Mouse (Mus musculus) CH12.LX (cell line): ENCODE results near the gene Arhgap33.

Experiments used
- BHLHE40 ChIP-seq: IDR thresholded peaks from 2 replicates; pipeline ENCODE4 v1.6.1; 2011; ENCODE audit warnings: mild to moderate bottlenecking, low read depth, low read length, improper control_type of control experiment
- CTCF ChIP-seq, 2 experiments: IDR thresholded peaks in 1 of 2; conservative IDR thresholded peaks in 1 of 2; 2 replicates each; pipeline ENCODE4 v1.5.1; 2011 to 2012; ENCODE audit warnings: low read depth in 2 of 2, low read length in 2 of 2, improper control_type of control experiment in 1 of 2, inconsistent platforms in 1 of 2, mild to moderate bottlenecking in 1 of 2, moderate library complexity in 1 of 2
- EP300 ChIP-seq: IDR thresholded peaks from 2 replicates; pipeline ENCODE4 v1.6.1; 2011; ENCODE audit warnings: low read length, improper control_type of control experiment
- MAX ChIP-seq: IDR thresholded peaks from 2 replicates; pipeline ENCODE4 v1.6.1; 2011; ENCODE audit warnings: low read length, improper control_type of control experiment
- MEF2A ChIP-seq: IDR thresholded peaks from 2 replicates; pipeline ENCODE4 v1.6.1; 2014; ENCODE audit warnings: low read depth, mild to moderate bottlenecking, inconsistent platforms, low read length, improper control_type of control experiment, borderline replicate concordance
- MXI1 ChIP-seq: IDR thresholded peaks from 2 replicates; pipeline ENCODE4 v1.6.1; 2011; ENCODE audit warnings: mild to moderate bottlenecking, low read depth, low read length, improper control_type of control experiment
- POLR2A ChIP-seq: IDR thresholded peaks from 2 replicates; pipeline ENCODE4 v1.6.1; 2011; ENCODE audit warnings: low read depth, mild to moderate bottlenecking, improper control_type of control experiment, low read length
- POLR2AphosphoS2 ChIP-seq: IDR thresholded peaks from 2 replicates; pipeline ENCODE4 v1.6.1; 2011; ENCODE audit warnings: low read depth, low read length, improper control_type of control experiment
- RAD21 ChIP-seq: IDR thresholded peaks from 2 replicates; pipeline ENCODE4 v1.6.1; 2011; ENCODE audit warnings: low read depth, mild to moderate bottlenecking, low read length, improper control_type of control experiment, moderate library complexity
- UBTF ChIP-seq: IDR thresholded peaks from 2 replicates; pipeline ENCODE4 v1.6.1; 2012; ENCODE audit warnings: low read depth, mild to moderate bottlenecking, inconsistent platforms, low read length, improper control_type of control experiment, moderate library complexity
- ZC3H11A ChIP-seq: IDR thresholded peaks from 2 replicates; pipeline ENCODE4 v1.6.1; 2012; ENCODE audit warnings: low read depth, mild to moderate bottlenecking, inconsistent platforms, low read length, improper control_type of control experiment
- ZNF384 ChIP-seq: IDR thresholded peaks from 2 replicates; pipeline ENCODE4 v1.6.1; 2012; ENCODE audit warnings: low read depth, low read length, improper control_type of control experiment, inconsistent platforms

DNA sequence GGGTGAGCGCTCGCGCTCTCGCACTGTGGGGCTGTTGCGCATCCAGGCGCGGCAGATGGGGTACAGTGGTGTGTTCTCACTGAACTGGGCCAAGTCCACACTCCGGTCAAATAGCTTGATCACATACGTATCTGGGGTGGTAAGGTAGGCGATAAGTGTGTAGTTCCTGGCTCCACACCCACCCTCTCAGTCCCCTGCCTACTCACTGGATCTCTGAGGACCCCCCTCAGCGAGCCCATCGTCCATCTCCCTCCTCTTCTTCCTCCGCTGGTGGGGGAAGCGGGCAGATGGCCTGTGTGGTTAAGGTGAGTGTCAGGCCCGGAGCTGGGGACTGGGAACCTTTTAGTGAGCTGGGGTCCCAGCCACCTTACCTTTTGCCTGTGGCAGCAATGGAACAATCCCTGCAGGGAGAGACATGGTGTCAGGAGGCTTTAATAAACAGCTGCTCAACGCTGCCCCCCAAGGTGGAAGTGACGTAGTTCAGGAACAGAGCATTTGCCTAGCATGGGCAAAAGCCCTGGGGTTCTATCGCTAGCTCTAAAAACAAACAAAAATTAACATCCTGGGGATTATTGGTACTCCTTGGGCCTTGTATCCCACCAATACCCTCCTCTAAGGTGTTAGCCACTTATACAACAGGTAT is 22.2 kb upstream of the Arhgap33 start:
- TF ChIP-seq MXI1: no peak
- no peak for TF ChIP-seq UBTF
- TF ChIP-seq CTCF (conservative IDR thresholded peaks at IDR 0.05 in 1 of 2, IDR thresholded peaks at IDR 0.05 in 1 of 2; ENCODE audit: low read depth in 2 of 2, low read length in 2 of 2): peak in 1 of 2 experiments; percentile 46; a peak in 2 of 4 replicates
- TF ChIP-seq POLR2A: no peak
- no peak for TF ChIP-seq MEF2A
- TF ChIP-seq BHLHE40: no peak
- no peak for TF ChIP-seq POLR2AphosphoS2
- no peak for TF ChIP-seq MAX
- TF ChIP-seq RAD21: no peak
- TF ChIP-seq ZNF384: no peak
- TF ChIP-seq EP300: no peak
- TF ChIP-seq ZC3H11A: no peak
